Mouse (Mus musculus): Measurements from ENCODE around the gene Rcan1. TPM values are rescaled to one million over a fixed set of nuclear protein-coding genes. Genes with fewer than 3 reads are reported as not detected.
"Not testable (repeated sequence)": the region's sequence is repeated elsewhere in the genome, so short reads cannot be mapped to it uniquely, and the experiment has no call there.

Rcan1 gene
- polyA plus RNA-seq, 1 experiment: 25.9 TPM

GRCm38 (mm10) chr16:92425875-92426274 is 44.8 kb downstream of the Rcan1 start:
- no peak overlapping the region for H3K4me3 ChIP-seq (ENCODE audit: insufficient read depth, low read length)
- TF ChIP-seq CTCF (IDR thresholded peaks at IDR 0.05; ENCODE audit: borderline replicate concordance, insufficient read depth, low read length) (no peak), POLR2A (IDR thresholded peaks at IDR 0.05; ENCODE audit: low read depth, low read length) (no peak)
- no peak overlapping the region; the same call in 1 of the 2 replicates for H3K27ac ChIP-seq (ENCODE audit: insufficient read depth, low read length)
- peaks cover 23% of the 10 kb centered on the region; the same call in 1 of the 2 replicates for H3K4me1 ChIP-seq (ENCODE audit: control insufficient read depth, insufficient read depth, low read length)

- TF ChIP-seq CTCF (IDR thresholded peaks at IDR 0.05; ENCODE audit: borderline replicate concordance, insufficient read depth, low read length) (no peak), POLR2A (IDR thresholded peaks at IDR 0.05; ENCODE audit: low read depth, low read length) (no peak)
- Histone ChIP-seq H3K27ac (ENCODE audit: insufficient read depth, low read length) (peak overlapping the region; percentile 64), H3K4me1 (ENCODE audit: control insufficient read depth, insufficient read depth, low read length) (peaks cover 18% of the 10 kb centered on the region; the same call in 1 of the 2 replicates), H3K4me3 (ENCODE audit: insufficient read depth, low read length) (no peak overlapping the region)
Measured at GRCm38 (mm10) chr16:92423363-92423762, 47.3 kb downstream of the Rcan1 start.

- Histone ChIP-seq H3K27ac (ENCODE audit: insufficient read depth, low read length) (peak overlapping the region; percentile 41), H3K4me1 (ENCODE audit: control insufficient read depth, insufficient read depth, low read length) (peaks cover 18% of the 10 kb centered on the region; the same call in 1 of the 2 replicates), H3K4me3 (ENCODE audit: insufficient read depth, low read length) (no peak overlapping the region)
- no peak for TF ChIP-seq CTCF (IDR thresholded peaks at IDR 0.05; ENCODE audit: borderline replicate concordance, insufficient read depth, low read length)
- TF ChIP-seq POLR2A (IDR thresholded peaks at IDR 0.05; ENCODE audit: low read depth, low read length): no peak
Measured at GRCm38 (mm10) chr16:92422435-92423362, 48.0 kb downstream of the Rcan1 start.

GRCm38 (mm10) chr16:92421147-92421934 is 49.3 kb downstream of the Rcan1 start:
- H3K4me1 ChIP-seq (ENCODE audit: control insufficient read depth, insufficient read depth, low read length): peaks cover 17% of the 10 kb centered on the region; the same call in 1 of the 2 replicates
- no peak overlapping the region for H3K27ac ChIP-seq (ENCODE audit: insufficient read depth, low read length)
- H3K4me3 ChIP-seq (ENCODE audit: insufficient read depth, low read length): no peak overlapping the region
- TF ChIP-seq CTCF (IDR thresholded peaks at IDR 0.05; ENCODE audit: borderline replicate concordance, insufficient read depth, low read length): peak; percentile 6; the same call in 1 of the 2 replicates
- no peak for TF ChIP-seq POLR2A (IDR thresholded peaks at IDR 0.05; ENCODE audit: low read depth, low read length)

GRCm38 (mm10) chr16:92420641-92421040 is 50.0 kb downstream of the Rcan1 start:
- no peak overlapping the region for H3K27ac ChIP-seq (ENCODE audit: insufficient read depth, low read length)
- H3K4me3 ChIP-seq (ENCODE audit: insufficient read depth, low read length): no peak overlapping the region
- TF ChIP-seq CTCF (IDR thresholded peaks at IDR 0.05; ENCODE audit: borderline replicate concordance, insufficient read depth, low read length): no peak
- no peak for TF ChIP-seq POLR2A (IDR thresholded peaks at IDR 0.05; ENCODE audit: low read depth, low read length)
- peaks cover 10% of the 10 kb centered on the region; the same call in 1 of the 2 replicates for H3K4me1 ChIP-seq (ENCODE audit: control insufficient read depth, insufficient read depth, low read length)

- no peak overlapping the region for H3K4me3 ChIP-seq (ENCODE audit: insufficient read depth, low read length)
- TF ChIP-seq POLR2A (IDR thresholded peaks at IDR 0.05; ENCODE audit: low read depth, low read length) (no peak), CTCF (IDR thresholded peaks at IDR 0.05; ENCODE audit: borderline replicate concordance, insufficient read depth, low read length) (no peak)
Measured at GRCm38 (mm10) chr16:92419099-92419498, 51.6 kb downstream of the Rcan1 start.

GRCm38 (mm10) chr16:92417267-92417666 is 53.4 kb downstream of the Rcan1 start:
- TF ChIP-seq CTCF (IDR thresholded peaks at IDR 0.05; ENCODE audit: borderline replicate concordance, insufficient read depth, low read length) (no peak), POLR2A (IDR thresholded peaks at IDR 0.05; ENCODE audit: low read depth, low read length) (no peak)
- no peak overlapping the region for H3K4me3 ChIP-seq (ENCODE audit: insufficient read depth, low read length)

More at GRCm38 (mm10) chr16:92419099-92419498, 51.6 kb downstream of the Rcan1 start:
- peaks cover 10% of the 10 kb centered on the region; the same call in 1 of the 2 replicates for H3K4me1 ChIP-seq (ENCODE audit: control insufficient read depth, insufficient read depth, low read length)
- no peak overlapping the region for H3K27ac ChIP-seq (ENCODE audit: insufficient read depth, low read length)

GRCm38 (mm10) chr16:92415702-92416118 is 55.0 kb downstream of the Rcan1 start:
- no peaks in the 10 kb centered on the region for H3K4me1 ChIP-seq (ENCODE audit: control insufficient read depth, insufficient read depth, low read length)
- H3K4me3 ChIP-seq (ENCODE audit: insufficient read depth, low read length): no peak overlapping the region
- TF ChIP-seq CTCF (IDR thresholded peaks at IDR 0.05; ENCODE audit: borderline replicate concordance, insufficient read depth, low read length): no peak
- no peak for TF ChIP-seq POLR2A (IDR thresholded peaks at IDR 0.05; ENCODE audit: low read depth, low read length)
- no peak overlapping the region for H3K27ac ChIP-seq (ENCODE audit: insufficient read depth, low read length)

More at GRCm38 (mm10) chr16:92417267-92417666, 53.4 kb downstream of the Rcan1 start:
- Histone ChIP-seq H3K27ac (ENCODE audit: insufficient read depth, low read length) (no peak overlapping the region), H3K4me1 (ENCODE audit: control insufficient read depth, insufficient read depth, low read length) (no peaks in the 10 kb centered on the region)

GRCm38 (mm10) chr16:92415038-92415437 is 55.6 kb downstream of the Rcan1 start:
- H3K4me1 ChIP-seq (ENCODE audit: control insufficient read depth, insufficient read depth, low read length); H3K27ac ChIP-seq (ENCODE audit: insufficient read depth, low read length): not testable (repeated sequence)

More at GRCm38 (mm10) chr16:92415038-92415437, 55.6 kb downstream of the Rcan1 start:
- not testable (repeated sequence) for H3K4me3 ChIP-seq (ENCODE audit: insufficient read depth, low read length)
